Mouse (Mus musculus) Muller cell, postnatal 12 days (primary cell): ENCODE data around the gene Ovgp1.
A peak's percentile ranks its signal among the peaks of the same experiment; 100 is the strongest.
"Not testable (repeated sequence)": the region's sequence is repeated elsewhere in the genome, so short reads cannot be mapped to it uniquely, and the experiment has no call there.

Experiments used
- DNase-seq: peaks from one replicate; pipeline ENCODE4 v3.0.0-alpha.2; 2015; ENCODE audit errors: inconsistent ontology term

The Ovgp1 gene

DNA sequence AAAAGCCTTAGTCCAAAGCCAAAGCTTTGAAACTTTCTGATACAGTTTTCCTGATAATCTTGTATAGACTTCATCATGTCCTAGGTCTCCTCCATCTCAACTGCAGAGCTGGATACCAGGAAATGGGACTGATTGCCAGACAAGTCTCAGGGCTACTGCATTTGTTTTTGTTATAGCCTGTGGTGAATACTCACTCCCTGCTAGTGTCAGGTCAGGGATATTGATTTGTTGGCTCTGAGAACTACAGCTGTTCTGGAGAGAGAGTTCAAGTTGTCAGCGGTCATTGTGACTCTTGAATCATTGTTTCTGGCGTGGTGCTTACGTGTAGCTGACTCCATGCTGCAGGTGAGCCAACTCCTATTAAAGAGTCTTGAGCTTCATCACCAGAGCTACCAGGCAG lies at the start of gene Ovgp1:
Gene Ovgp1 (plus strand): TSS at position 301 of the 400 bp plus-strand sequence.
- no peak for DNase-seq

DNA sequence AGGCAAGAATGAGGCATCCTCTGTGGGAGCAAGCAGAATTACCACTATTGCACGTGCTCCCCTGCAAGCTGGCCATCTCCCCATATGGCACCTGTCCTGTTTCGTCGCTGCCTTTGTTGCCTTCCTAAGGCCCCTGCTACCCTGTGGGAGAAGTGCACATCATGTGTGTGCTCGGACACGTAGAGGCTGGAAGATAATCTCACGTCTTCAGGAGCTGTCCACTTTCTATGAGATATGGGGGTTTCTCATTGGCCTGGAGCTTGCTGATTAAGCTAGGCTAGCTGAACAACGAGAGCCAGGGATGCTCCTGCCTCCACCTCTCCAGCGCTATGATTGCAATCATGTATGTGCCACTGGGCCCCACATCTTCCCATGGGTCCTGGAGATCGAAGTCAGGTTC lies 48.9 kb upstream of the Ovgp1 start:
- DNase-seq, result no peak

- no peak for DNase-seq
Observed at GRCm38 (mm10) chr3:105927561-105928194, 45.8 kb upstream of the Ovgp1 start.

DNA sequence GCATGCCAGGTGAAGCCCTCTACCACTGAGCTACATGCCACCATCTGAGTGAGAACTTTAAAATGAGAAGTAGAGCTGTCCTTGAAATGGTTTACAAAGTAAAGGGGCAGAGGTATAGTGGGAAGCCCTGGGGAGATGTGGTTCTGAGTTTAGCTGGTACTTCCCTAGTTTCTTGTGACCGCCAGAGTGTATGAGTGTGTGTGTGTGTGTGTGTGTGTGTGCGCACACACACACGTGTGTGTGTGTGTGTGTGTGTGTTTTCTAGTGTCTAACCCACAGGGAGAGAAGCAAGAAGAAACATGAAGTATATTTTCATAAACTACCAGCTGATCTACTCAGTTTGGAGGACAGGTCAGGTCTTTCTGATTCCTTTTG lies 45.3 kb upstream of the Ovgp1 start:
- no peak for DNase-seq

GRCm38 (mm10) chr3:105928781-105929180 lies 44.7 kb upstream of the Ovgp1 start:
- DNase-seq, result no peak

DNA sequence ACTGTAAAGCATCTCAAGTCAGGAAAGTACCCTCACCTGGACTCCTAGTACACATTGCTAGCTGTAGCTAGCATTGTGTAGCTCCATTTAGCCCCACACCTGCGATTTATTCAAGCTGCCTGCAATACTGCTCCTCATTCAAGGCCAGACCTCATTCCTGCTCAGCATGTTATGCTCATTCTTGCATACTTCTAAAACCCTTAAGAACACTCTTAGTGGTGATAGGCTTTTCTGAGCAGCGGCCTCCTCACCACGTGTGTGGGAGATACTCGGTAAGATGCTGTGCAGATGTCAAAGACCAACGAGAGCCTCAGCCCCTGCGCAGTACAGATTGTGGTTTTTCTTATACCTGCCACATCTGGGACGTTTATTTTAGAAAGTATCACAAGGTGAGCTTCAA lies 43.7 kb upstream of the Ovgp1 start:
- no peak for DNase-seq

DNA sequence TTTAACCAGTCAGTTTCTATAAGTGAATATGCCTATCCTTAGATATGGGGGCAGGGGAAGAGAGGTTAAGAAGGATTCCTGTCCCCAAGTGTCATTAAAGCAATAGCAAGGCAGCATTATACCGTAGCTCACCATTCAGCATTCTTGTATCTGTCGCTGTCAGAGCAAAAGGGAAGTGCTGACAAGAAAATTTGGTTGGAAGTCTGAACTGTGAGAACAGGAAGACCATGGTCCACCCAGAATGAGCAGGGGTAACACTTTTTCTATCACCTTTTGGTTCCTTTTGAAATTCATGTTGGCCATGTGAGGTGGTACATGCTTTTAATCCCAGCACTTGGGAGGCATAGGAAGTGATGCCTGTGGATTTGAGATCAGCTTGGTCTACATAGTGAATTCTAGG lies 42.4 kb upstream of the Ovgp1 start:
- no peak for DNase-seq

DNA sequence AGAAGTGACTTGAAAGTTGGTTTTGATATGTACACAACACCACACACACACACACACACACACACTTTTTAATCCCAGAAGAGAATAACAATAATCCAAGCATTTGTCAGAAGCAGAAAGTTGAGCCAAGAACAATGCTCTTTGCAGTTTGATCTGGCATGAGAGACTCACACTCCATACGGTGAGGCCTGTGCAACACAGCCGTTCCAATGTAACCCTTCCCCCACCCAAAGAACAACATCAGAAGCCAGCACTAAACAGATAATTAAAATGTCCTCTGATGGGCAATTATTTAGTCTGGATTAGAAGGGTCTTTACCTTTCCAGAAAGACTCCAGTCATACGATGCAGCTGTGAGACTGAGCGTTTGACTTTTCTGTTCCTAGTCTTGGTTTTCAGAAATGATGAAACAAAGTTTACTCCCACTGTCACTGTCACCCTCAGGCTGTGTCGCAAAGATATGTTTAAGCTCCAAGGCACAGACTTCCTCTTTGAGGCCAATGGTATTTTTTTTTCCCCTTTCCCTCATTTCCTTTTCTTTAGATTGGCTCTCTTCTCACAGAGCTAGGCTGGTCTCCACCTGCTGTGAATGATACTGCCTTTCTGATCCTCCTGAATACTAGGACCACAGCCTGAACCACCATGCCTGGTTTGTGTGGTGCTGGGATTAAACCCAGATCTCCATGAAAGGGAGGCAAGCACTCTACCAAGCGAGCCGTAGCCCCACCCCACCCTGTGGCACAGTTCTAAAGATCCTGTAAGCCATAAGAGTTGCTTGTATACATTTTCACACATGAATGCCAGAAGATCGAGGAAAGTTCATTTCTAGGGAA lies 41.1 kb upstream of the Ovgp1 start, which contains the start of gene I830077J02Rik:
Gene I830077J02Rik (minus strand): TSS at position 425 of the 832 bp plus-strand sequence.
- DNase-seq, result no peak

- no peak for DNase-seq
Observed at GRCm38 (mm10) chr3:105933926-105934325, 39.6 kb upstream of the Ovgp1 start.

DNA sequence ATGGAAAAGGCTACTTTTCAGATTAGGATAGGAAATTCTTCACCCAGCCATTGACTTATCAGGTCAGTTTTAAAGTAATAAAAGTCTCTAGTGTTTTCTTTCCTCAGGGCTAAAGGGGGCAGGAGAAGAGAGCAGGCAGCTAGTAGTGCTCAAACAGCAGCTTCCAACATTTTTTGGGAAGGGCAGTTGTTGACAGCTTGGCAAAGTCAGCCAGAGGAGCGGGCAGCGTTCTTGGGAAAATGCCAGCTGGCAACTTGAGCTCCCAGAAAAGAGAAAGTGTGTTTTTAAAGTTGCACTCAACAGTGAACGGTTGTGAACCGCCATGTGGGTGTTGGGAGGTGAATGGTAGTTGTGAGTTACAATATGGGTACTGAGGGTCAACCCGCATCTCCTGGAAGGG lies 38.5 kb upstream of the Ovgp1 start:
- no peak for DNase-seq

DNA sequence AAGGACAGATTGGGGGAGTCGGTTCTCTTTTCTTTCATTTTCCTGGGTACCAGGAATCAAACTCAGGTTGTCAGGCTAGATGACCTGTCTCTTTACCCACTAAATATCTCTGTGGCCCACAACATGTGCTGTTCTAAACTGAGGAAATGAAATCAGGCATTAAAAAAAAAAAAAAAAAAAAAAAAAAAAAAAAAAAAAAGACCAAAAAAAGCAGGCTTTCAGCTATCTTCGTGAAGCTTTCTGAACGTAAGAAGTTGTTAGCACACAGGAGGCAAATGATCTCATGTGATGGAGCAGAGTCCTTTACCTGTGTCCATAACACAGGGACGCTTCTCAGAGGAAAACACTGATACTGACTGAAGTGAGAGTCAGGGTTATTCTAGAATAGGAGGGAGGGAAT lies 37.4 kb upstream of the Ovgp1 start:
- no peak for DNase-seq

GRCm38 (mm10) chr3:105951348-105951747 lies 22.2 kb upstream of the Ovgp1 start:
- no peak for DNase-seq

DNA sequence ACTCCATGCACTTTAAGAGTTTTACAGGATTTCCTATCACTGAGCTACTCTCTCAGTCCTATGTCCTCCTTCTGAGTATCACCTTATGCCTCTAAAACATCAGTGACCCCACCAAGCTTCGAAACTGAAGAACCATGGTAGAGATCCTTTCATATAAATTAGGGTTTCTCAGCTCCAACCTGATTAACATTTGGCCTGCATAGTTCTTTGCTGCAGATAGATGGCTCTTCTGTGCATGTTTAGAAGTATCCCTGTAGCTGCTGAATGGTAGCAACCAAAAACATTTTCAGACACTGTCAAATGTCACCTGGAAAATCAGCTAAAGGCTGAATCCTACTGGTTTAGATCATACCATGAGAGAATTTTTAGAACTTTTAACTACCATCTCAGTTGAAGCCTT lies 16.3 kb upstream of the Ovgp1 start:
- no peak for DNase-seq

DNA sequence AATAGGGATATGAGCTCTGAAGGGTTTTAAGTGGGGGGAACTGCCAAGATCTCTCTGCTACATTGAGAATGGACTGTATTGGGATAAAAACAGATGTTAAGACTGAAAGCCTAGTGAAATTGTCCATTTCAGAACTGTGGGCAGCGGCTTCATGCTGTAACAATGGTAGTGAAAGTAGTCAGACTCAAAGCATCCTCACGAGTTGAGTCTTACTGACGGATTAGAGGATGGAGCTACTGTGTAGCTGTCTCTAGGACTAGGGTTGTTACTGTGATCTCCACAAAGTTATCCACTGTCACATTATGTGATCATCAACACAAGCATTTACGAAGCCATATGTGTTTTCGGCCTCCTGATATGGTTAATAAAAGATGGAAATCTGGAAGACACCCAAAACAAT lies 15.3 kb upstream of the Ovgp1 start:
- no peak for DNase-seq

DNA sequence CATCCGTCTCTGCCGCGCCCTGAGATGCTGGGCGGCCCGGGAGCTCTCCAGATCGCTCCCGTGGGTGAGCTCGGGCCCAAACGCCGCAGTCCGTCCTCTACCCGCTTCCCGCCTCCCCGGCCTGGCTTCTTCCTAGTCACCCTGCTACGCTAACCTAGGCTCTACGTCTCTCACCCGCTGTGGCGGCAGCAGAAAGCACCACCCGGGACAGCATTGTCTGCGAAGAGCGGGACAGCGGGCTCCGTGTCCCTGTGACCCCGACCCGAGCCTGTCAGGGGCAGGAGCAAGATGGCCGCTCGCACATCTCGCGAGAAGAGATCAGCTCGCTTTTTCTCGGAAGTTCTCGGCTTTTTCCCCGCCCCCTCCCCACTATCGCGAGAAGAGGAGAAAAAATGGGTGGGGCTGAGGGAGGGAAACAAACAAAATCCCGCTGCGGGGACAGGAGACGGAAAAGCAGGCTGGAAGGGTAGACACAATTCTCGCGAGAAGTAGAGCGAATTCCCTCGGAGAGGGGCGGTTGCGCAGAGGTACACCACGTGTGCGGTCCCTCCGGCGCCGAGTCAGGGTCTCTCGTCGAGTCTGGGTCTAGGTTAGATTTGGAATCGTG lies 14.4 kb upstream of the Ovgp1 start, which contains the start of gene Wdr77:
Gene Wdr77 (plus strand): TSS at position 396 of the 607 bp plus-strand sequence.
- DNase-seq, result peak; percentile 100

GRCm38 (mm10) chr3:105959585-105959984 lies 13.9 kb upstream of the Ovgp1 start:
- no peak for DNase-seq

DNA sequence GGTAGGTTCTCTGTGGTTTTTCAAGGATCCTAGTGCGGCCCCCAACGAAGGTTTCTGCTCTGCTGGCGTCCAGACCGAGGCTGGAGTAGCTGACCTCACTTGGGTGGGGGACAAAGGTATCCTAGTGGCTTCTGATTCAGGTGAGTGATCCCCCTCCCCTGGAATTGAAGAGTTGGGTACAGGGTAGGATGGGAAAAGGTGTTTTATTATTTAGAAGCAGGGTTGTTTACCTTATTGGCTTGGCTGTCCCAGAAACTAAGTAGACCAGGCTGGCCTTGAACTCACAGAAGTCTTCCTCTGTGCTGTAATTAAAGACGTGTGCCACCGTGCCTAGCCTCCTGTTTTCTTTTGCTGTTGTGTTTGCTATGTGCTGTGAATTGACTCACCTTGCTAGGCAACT lies 13.5 kb upstream of the Ovgp1 start, which contains the start of gene Atp5f1:
Gene Atp5f1 (minus strand): TSS at position 101 of the 400 bp plus-strand sequence.
- DNase-seq, result no peak

DNA sequence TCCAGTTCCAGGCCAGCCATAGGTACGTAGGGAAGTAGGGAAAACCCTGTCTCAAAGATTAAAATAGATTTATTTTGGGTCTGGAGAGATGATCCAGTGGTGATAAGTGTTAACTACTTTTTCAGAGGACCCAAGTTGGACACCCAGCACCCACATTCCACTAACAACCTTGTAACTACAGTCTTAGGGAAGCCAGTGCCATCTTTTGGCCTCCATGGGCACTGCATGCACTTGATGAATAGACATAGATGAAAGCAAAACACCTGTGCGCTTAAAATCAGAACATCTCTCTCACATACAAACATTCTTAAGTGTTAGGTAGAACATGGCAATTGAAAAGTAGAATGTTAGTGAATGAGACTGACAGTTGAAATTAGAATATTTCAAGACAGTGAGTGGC lies 12.8 kb upstream of the Ovgp1 start:
- DNase-seq, result no peak

DNA sequence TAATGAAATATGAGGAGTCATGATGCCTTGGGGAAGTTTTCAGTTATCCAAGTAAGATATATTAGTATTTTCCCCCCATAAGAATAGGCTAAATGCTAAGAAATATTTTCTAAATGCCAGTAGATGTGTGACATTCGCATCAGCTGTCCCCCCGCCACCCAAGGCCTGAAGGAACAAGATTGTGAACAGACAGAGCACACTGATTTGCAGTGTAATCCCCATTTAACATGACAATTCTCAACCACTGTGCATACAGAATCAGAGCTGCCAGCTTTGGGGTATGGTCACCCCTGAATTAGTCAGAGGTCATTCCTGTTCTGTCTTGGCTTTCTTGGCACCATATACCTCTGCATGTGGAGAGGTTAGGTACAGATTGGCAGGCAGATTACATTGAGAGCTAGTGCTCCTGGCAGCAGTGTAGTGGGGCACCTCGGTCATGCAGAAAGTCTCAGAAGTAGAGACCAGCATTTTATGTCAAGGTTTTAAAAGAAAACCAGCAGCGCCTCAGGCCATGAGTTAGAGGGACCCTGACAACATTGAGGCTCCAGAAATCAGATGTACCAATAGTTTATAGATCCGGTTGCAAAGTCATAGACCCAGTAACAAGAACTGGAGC lies 1.6 kb upstream of the Ovgp1 start:
- no peak for DNase-seq

DNA sequence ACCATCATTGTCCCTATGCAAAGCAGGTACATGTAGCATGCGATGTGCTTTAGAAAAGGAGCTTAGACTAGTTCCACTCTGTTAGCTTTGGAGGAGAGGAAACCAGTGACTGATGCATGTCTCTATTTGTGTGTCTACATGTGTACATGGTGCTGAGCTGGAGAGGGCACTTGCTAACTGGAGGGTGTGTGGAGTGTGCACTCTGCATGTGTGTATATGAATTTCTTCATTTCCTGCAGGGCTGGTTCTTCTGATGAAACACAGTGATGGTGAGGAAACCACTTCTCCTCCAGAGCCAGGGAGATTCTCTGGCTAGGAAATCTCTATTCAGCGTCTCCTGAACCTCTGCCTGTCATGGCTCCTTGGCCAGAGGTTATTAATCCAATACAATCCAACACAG lies 663 bp downstream of the Ovgp1 start:
- no peak for DNase-seq

DNA sequence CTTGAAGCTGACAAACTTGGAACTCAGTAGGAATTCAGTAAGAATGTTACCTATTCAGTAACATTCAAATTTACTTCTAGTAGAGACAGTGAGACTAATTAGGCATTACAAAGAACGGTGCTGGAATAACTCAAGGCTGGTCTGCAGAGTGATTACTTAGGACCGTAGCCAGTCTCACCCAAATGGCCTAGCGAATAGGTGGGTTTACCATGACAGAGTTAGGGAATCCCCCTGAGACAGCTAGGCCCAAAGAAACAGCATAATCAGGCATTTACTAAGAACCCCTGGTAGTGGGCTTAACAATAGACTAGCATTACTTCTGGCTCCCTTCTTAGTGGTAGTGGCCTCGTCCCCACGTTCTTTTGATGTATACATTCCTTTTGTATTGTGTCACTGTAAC lies 16.1 kb downstream of the Ovgp1 start:
- DNase-seq, result not testable (repeated sequence)

- peak; percentile 25 for DNase-seq
Observed at GRCm38 (mm10) chr3:105991653-105992283, 18.3 kb downstream of the Ovgp1 start.
